Mouse (Mus musculus): ENCODE measurements around the gene Ing4. TPM values are rescaled to one million over a fixed set of nuclear protein-coding genes. Genes with fewer than 3 reads are reported as not detected.

The Ing4 gene
- polyA plus RNA-seq, 1 experiment from 2014 or later, result 99.0 TPM

DNA sequence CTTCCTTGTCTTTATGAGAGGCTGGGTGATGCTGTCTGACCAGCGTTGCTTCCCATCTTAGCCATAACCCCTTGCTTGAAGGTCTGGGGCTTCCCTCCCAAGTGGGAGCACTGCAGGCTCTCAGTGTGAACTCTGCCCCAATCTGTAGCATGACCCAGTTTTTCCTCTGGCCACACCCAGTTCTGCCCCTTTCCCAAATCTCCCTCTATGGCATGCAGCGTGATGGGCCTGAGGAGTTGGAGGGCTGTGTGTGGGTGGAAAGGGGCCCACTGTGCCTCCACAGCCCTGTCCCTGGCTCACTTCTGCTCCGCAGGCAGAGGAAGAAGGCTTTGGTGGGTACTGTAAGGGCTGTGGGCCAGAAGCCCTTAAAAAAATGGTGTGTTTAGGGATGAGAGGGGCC is 59.0 kb downstream of the Ing4 start:
- DNase-seq (ENCODE audit: low spot score), result no peak
- Histone ChIP-seq H3K4me3 (ENCODE audit: low read depth, low read length) (peak overlapping the region; percentile 71), H3K9me3 (ENCODE audit: control insufficient read depth, low read length) (no peaks in the 10 kb centered on the region), H3K9ac (ENCODE audit: low read depth, low read length) (peak overlapping the region; percentile 88), H3K27ac (replicated peaks; ENCODE audit: low read depth, low read length) (no peak overlapping the region), H3K4me2 (ENCODE audit: low read depth, low read length) (peak overlapping the region; percentile 84), H3K4me1 (ENCODE audit: control insufficient read depth, insufficient read depth, low read length) (peaks cover 22% of the 10 kb centered on the region), H3K36me3 (ENCODE audit: control insufficient read depth, insufficient read depth, low read length) (peaks cover 49% of the 10 kb centered on the region), H3K27me3 (replicated peaks; ENCODE audit: control insufficient read depth, insufficient read depth, low read length) (no peaks in the 10 kb centered on the region)
- 49% methylated on average over 3 of the region's 3 CpGs for WGBS
- ATAC-seq (ENCODE audit: low read depth), result no peak

Small RNAs within 50 kb of the gene (microRNA-seq; reads per million reads assigned to microRNA genes)
- not detected for gene Mir7045 (ENCODE audit: borderline number of aligned reads)

Other genes with a start within 250 kb of the Ing4 start
- 9.1 and 10.0 TPM in 2 replicates for gene Spsb2, start 231.1 kb upstream of the Ing4 start, polyA plus RNA-seq (2014; fragmentation: Nextera tagmentation; extraction: Ambion mirVana)
- 861 and 874 TPM in 2 replicates for gene Tpi1, start 225.5 kb upstream of the Ing4 start, polyA plus RNA-seq (2014; fragmentation: Nextera tagmentation; extraction: Ambion mirVana)
- gene Usp5, start 210.3 kb upstream of the Ing4 start, polyA plus RNA-seq (2014; fragmentation: Nextera tagmentation; extraction: Ambion mirVana), result 110 and 131 TPM in 2 replicates
- 107 and 131 TPM in 2 replicates for gene Cdca3, start 210.2 kb upstream of the Ing4 start, polyA plus RNA-seq (2014; fragmentation: Nextera tagmentation; extraction: Ambion mirVana)
- 2.9 and 3.5 TPM in 2 replicates for gene Gnb3, start 199.5 kb upstream of the Ing4 start, polyA plus RNA-seq (2014; fragmentation: Nextera tagmentation; extraction: Ambion mirVana)
- 49.5 and 57.0 TPM in 2 replicates for gene P3h3, start 182.0 kb upstream of the Ing4 start, polyA plus RNA-seq (2014; fragmentation: Nextera tagmentation; extraction: Ambion mirVana)
- gene Gpr162, start 175.8 kb upstream of the Ing4 start, polyA plus RNA-seq (2014; fragmentation: Nextera tagmentation; extraction: Ambion mirVana), result 0.95 and 1.5 TPM in 2 replicates
- gene Cd4, start 151.5 kb upstream of the Ing4 start, polyA plus RNA-seq (2014; fragmentation: Nextera tagmentation; extraction: Ambion mirVana), result 0.07 and 0.25 TPM in 2 replicates
- gene Lag3, start 128.1 kb upstream of the Ing4 start, polyA plus RNA-seq (2014; fragmentation: Nextera tagmentation; extraction: Ambion mirVana), result 1.9 and 2.4 TPM in 2 replicates
- gene Ptms, start 119.7 kb upstream of the Ing4 start, polyA plus RNA-seq (2014; fragmentation: Nextera tagmentation; extraction: Ambion mirVana), result 255 and 263 TPM in 2 replicates
- 346 and 352 TPM in 2 replicates for gene Mlf2, start 108.4 kb upstream of the Ing4 start, polyA plus RNA-seq (2014; fragmentation: Nextera tagmentation; extraction: Ambion mirVana)
- 138 and 141 TPM in 2 replicates for gene Cops7a, start 74.2 kb upstream of the Ing4 start, polyA plus RNA-seq (2014; fragmentation: Nextera tagmentation; extraction: Ambion mirVana)
- 5.0 and 7.2 TPM in 2 replicates for gene Pianp, start 43.1 kb upstream of the Ing4 start, polyA plus RNA-seq (2014; fragmentation: Nextera tagmentation; extraction: Ambion mirVana)
- gene Zfp384, start 30.6 kb upstream of the Ing4 start, polyA plus RNA-seq (2014; fragmentation: Nextera tagmentation; extraction: Ambion mirVana), result 10.4 and 11.9 TPM in 2 replicates
- 8.3 and 9.9 TPM in 2 replicates for gene Acrbp, start 9.9 kb downstream of the Ing4 start, polyA plus RNA-seq (2014; fragmentation: Nextera tagmentation; extraction: Ambion mirVana)
- 1.1 and 1.4 TPM in 2 replicates for gene Lpar5, start 28.2 kb downstream of the Ing4 start, polyA plus RNA-seq (2014; fragmentation: Nextera tagmentation; extraction: Ambion mirVana)
- 70.1 and 73.5 TPM in 2 replicates for gene Chd4, start 56.2 kb downstream of the Ing4 start, polyA plus RNA-seq (2014; fragmentation: Nextera tagmentation; extraction: Ambion mirVana)
- 56.4 and 60.4 TPM in 2 replicates for gene Nop2, start 92.1 kb downstream of the Ing4 start, polyA plus RNA-seq (2014; fragmentation: Nextera tagmentation; extraction: Ambion mirVana)
- 37.9 and 43.7 TPM in 2 replicates for gene Iffo1, start 105.5 kb downstream of the Ing4 start, polyA plus RNA-seq (2014; fragmentation: Nextera tagmentation; extraction: Ambion mirVana)
- gene Gapdh, start 126.7 kb downstream of the Ing4 start, polyA plus RNA-seq (2014; fragmentation: Nextera tagmentation; extraction: Ambion mirVana), result 1,831 and 1,850 TPM in 2 replicates
- 76.7 and 90.8 TPM in 2 replicates for gene Ncapd2, start 151.9 kb downstream of the Ing4 start, polyA plus RNA-seq (2014; fragmentation: Nextera tagmentation; extraction: Ambion mirVana)
- 198 and 205 TPM in 2 replicates for gene Mrpl51, start 152.0 kb downstream of the Ing4 start, polyA plus RNA-seq (2014; fragmentation: Nextera tagmentation; extraction: Ambion mirVana)
- 2.4 and 2.7 TPM in 2 replicates for gene Vamp1, start 175.8 kb downstream of the Ing4 start, polyA plus RNA-seq (2014; fragmentation: Nextera tagmentation; extraction: Ambion mirVana)
- gene Tapbpl, start 192.1 kb downstream of the Ing4 start, polyA plus RNA-seq (2014; fragmentation: Nextera tagmentation; extraction: Ambion mirVana), result 3.4 and 3.6 TPM in 2 replicates
- gene Cd27, start 197.2 kb downstream of the Ing4 start, polyA plus RNA-seq (2014; fragmentation: Nextera tagmentation; extraction: Ambion mirVana), result 1.1 and 2.9 TPM in 2 replicates
- 0.22 and 0.45 TPM in 2 replicates for gene Tuba3a, start 246.3 kb downstream of the Ing4 start, polyA plus RNA-seq (2014; fragmentation: Nextera tagmentation; extraction: Ambion mirVana)

Measured in embryonic facial prominence, embryonic 14.5 days (tissue).